Mouse (Mus musculus) megakaryocyte, embryonic 14.5 days (primary cell): ENCODE data around the gene Col23a1.

Experiments used
- FLI1 ChIP-seq: IDR thresholded peaks from 2 replicates; pipeline ENCODE4 v1.6.1; 2012; ENCODE audit warnings: low read length, inconsistent platforms, mixed read lengths
- GATA1 ChIP-seq: IDR thresholded peaks from 3 replicates; pipeline ENCODE4 v1.6.1; 2012; ENCODE audit warnings: mixed read lengths, low read length, inconsistent platforms, borderline replicate concordance

DNA sequence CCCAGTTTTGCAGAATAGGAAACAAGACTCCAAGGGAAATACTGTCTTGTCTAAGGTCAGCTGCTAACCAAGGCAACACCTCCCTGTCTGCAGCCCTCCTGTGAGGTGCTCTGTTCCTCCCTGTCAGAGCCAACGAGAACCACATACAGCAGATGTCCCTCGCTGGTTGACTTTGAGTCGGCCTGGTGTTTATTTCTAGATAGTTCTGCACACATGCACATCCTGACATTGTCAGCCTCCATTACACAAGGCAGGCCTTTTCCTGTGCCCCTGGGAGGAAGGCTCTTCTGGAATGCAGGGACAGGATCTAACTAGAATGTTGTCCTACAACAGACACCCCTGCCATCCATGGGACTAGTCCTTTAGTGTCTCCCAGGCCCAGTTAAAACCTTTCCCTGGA, 231.7 kb downstream of the Col23a1 start:
- no peak for TF ChIP-seq GATA1
- no peak for TF ChIP-seq FLI1
